ENCODE assay signal across 8 mouse cellular contexts in the genomic region with DNA sequence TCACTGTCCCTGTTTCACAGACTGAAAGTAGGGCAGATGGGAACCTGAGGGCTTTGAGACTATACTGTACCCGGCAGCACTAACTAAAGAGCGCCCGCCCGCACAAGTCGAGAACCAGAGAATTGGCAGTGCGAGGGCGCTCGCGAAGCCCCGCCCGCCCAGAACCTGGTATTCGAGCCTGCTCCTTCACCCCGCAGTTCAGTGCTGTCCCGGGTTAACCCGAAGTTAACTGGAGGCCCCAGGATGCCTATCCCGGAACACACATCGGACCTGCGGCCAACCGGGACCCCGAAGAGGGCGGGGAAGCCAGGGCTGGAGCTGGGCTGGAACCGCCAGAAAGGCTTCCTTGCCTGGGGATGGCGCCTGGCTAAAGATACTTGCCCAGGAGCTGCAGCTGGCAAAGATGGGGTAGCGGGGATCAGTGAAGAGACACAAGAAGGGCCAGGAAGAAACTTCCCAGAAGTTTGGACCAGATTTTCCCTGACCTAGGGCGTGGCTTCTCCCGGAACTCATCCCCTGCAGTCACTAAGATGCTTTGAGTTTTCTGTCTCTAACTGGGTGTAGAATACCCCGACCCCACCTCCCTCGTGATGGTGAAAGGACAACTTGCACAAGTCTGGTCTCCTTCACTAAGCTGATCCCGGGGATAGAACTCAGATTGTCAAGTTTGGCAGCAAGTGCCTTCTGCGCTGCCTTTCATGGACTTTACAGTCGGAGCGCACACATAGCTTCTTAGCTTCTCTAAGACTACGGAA. TPM values are rescaled to one million over a fixed set of nuclear protein-coding genes. Genes with fewer than 3 reads are reported as not detected.
DNase-seq lines count a peak whose midpoint lies in the region; ATAC-seq and TF ChIP-seq lines count a peak whose summit lies in the region.

A gene (plus strand): TSS at position 413 of the 755 bp plus-strand sequence.

- H3K4me1 ChIP-seq in MEL (ENCODE audit: control insufficient read depth in 1 of 2, insufficient read depth in 2 of 2, low read length in 2 of 2), result peaks cover 0 to 6% of the 10 kb centered on the region in 2 experiments; a peak in 2 of 4 replicates
- peaks cover 11% of the 10 kb centered on the region for H3K4me1 ChIP-seq in hindbrain, embryonic 11.5 days (replicated peaks; ENCODE audit: control insufficient read depth, insufficient read depth, low read length)

- H3K27me3 ChIP-seq in MEL (ENCODE audit: control insufficient read depth in 1 of 2, insufficient read depth in 2 of 2, low read length in 2 of 2), result no peaks in the 10 kb centered on the region
- H3K27me3 ChIP-seq in hindbrain, embryonic 11.5 days (ENCODE audit: control insufficient read depth, insufficient read depth, low read length), result no peaks in the 10 kb centered on the region

- peak within 1 kb of the TSS; percentile 93 for H3K4me2 ChIP-seq in hindbrain, embryonic 11.5 days (replicated peaks; ENCODE audit: low read depth, low read length)

- TF ChIP-seq EP300 in MEL (IDR thresholded peaks at IDR 0.05; ENCODE audit: low read depth in 1 of 2, low read length in 2 of 2), result no peak

- no peaks in the 10 kb centered on the region; a peak in 1 of 4 replicates for H3K36me3 ChIP-seq in MEL (ENCODE audit: control insufficient read depth in 1 of 2, insufficient read depth in 2 of 2, low read length in 2 of 2)
- H3K36me3 ChIP-seq in hindbrain, embryonic 11.5 days (ENCODE audit: control insufficient read depth, insufficient read depth, low read length), result peaks cover 7% of the 10 kb centered on the region; the same call in 1 of the 2 replicates

- peak within 1 kb of the TSS; percentile 75 to 87 for H3K4me3 ChIP-seq in MEL (ENCODE audit: control insufficient read depth in 1 of 2, insufficient read depth in 1 of 2, low read depth in 2 of 2, low read length in 2 of 2)
- H3K4me3 ChIP-seq in hindbrain, embryonic 11.5 days (ENCODE audit: low read depth, low read length), result peak within 1 kb of the TSS; percentile 64

- DNase-seq in MEL (ENCODE audit: low read depth, low spot score), result peak; percentile 90
- DNase-seq in cerebellum, adult 8-10 months, result peak; percentile 71
- DNase-seq in hindbrain, embryonic 11.5 days (ENCODE audit: low spot score), result peak; percentile 80
- peak; percentile 74 to 81 for DNase-seq in layer of hippocampus, postnatal 14 days (ENCODE audit: low spot score in 2 of 2)
- DNase-seq in lung, postnatal 10 days, result peak; percentile 90
- DNase-seq in ovary, postnatal 14 days (ENCODE audit: low spot score), result peak; percentile 67
- DNase-seq in thymus, postnatal 0 days (ENCODE audit: low spot score), result peak; percentile 78

- TF ChIP-seq RAD21 in MEL (IDR thresholded peaks at IDR 0.05; ENCODE audit: low read depth, low read length), result no peak

- TF ChIP-seq POLR2A in MEL (IDR thresholded peaks at IDR 0.05; ENCODE audit: control insufficient read depth in 1 of 2, insufficient read depth in 1 of 2, low read depth in 1 of 2, low read length in 2 of 2, poor library complexity in 1 of 2), result peak; percentile 54 to 56; a peak in 2 of 4 replicates

- no peaks in the 10 kb centered on the region for H3K9me3 ChIP-seq in MEL (replicated peaks; ENCODE audit: insufficient read depth, low read length)
- H3K9me3 ChIP-seq in hindbrain, embryonic 11.5 days (ENCODE audit: control insufficient read depth, low read length), result no peaks in the 10 kb centered on the region

- under 1% methylated on average over 33 of the region's 33 CpGs for WGBS in hindbrain, embryonic 11.5 days

- H3K79me2 ChIP-seq in MEL (ENCODE audit: control insufficient read depth, insufficient read depth, low read length, poor library complexity), result peaks cover 15% of the 10 kb centered on the region

- peak within 1 kb of the TSS; percentile 74 for H3K27ac ChIP-seq in MEL (ENCODE audit: control insufficient read depth, low read depth, low read length)
- H3K27ac ChIP-seq in hindbrain, embryonic 11.5 days (ENCODE audit: low read depth, low read length), result peak within 1 kb of the TSS; percentile 72

- ATAC-seq in frontal cortex, adult (ENCODE audit: low TSS enrichment), result peak; percentile 53; the same call in 1 of the 2 replicates
- ATAC-seq in hindbrain, embryonic 11.5 days (ENCODE audit: low FRiP score), result peak; percentile 31; the same call in 1 of the 2 replicates

- H3K9ac ChIP-seq in MEL (ENCODE audit: control insufficient read depth, low read depth, low read length, poor library complexity, severe bottlenecking), result peak within 1 kb of the TSS; percentile 80
- H3K9ac ChIP-seq in hindbrain, embryonic 11.5 days (ENCODE audit: low read depth, low read length), result peak within 1 kb of the TSS; percentile 74

- TF ChIP-seq CTCF in MEL (IDR thresholded peaks at IDR 0.05 in 2 of 3, conservative IDR thresholded peaks at IDR 0.05 in 1 of 3; ENCODE audit: control insufficient read depth in 1 of 3, insufficient read depth in 1 of 3, low read depth in 2 of 3, low read length in 3 of 3, poor library complexity in 1 of 3, severe bottlenecking in 1 of 3), result no peak

TF ChIP-seq in MEL, 35 proteins besides CTCF, POLR2A, EP300 and RAD21:
- no peak for TF ChIP-seq CHD1 (IDR thresholded peaks at IDR 0.05; ENCODE audit: low read depth, low read length)
- no peak for TF ChIP-seq SMC3 (IDR thresholded peaks at IDR 0.05; ENCODE audit: low read depth, low read length)
- TF ChIP-seq TAL1 (IDR thresholded peaks at IDR 0.05; ENCODE audit: low read length), result no peak
- TF ChIP-seq RCOR1 (IDR thresholded peaks at IDR 0.05; ENCODE audit: low read depth, low read length), result no peak
- TF ChIP-seq E2F4 (IDR thresholded peaks at IDR 0.05; ENCODE audit: borderline replicate concordance, low read depth, low read length), result no peak
- TF ChIP-seq NELFE (IDR thresholded peaks at IDR 0.05; ENCODE audit: low read depth, low read length), result peak; percentile 45; the same call in 1 of the 2 replicates
- no peak for TF ChIP-seq BHLHE40 (IDR thresholded peaks at IDR 0.05; ENCODE audit: borderline replicate concordance, low read depth, low read length)
- TF ChIP-seq TCF12 (IDR thresholded peaks at IDR 0.05; ENCODE audit: low read depth, low read length), result no peak
- TF ChIP-seq NRF1 (IDR thresholded peaks at IDR 0.05; ENCODE audit: insufficient read depth, low read depth, low read length, poor library complexity, severe bottlenecking), result no peak
- no peak for TF ChIP-seq POLR2AphosphoS5 (IDR thresholded peaks at IDR 0.05; ENCODE audit: borderline replicate concordance, low read depth, low read length)
- no peak for TF ChIP-seq JUND (IDR thresholded peaks at IDR 0.05; ENCODE audit: low read depth, low read length)
- no peak for TF ChIP-seq MAFK (IDR thresholded peaks at IDR 0.05; ENCODE audit: borderline replicate concordance, low read depth, low read length)
- TF ChIP-seq SIN3A (IDR thresholded peaks at IDR 0.05; ENCODE audit: low read length), result peak; percentile 93
- no peak for TF ChIP-seq MYB (IDR thresholded peaks at IDR 0.05; ENCODE audit: low read depth, low read length)
- no peak for TF ChIP-seq ZC3H11A (IDR thresholded peaks at IDR 0.05; ENCODE audit: low read depth, low read length)
- no peak for TF ChIP-seq CHD2 (IDR thresholded peaks at IDR 0.05; ENCODE audit: low read length)
- TF ChIP-seq USF1 (IDR thresholded peaks at IDR 0.05; ENCODE audit: low read depth, low read length), result no peak
- TF ChIP-seq ELF1 (IDR thresholded peaks at IDR 0.05; ENCODE audit: low read depth, low read length), result 0 out of 2 replicates have a peak, but pooled peaks have one; percentile 10
- no peak for TF ChIP-seq ZMIZ1 (IDR thresholded peaks at IDR 0.05; ENCODE audit: low read depth, low read length)
- no peak for TF ChIP-seq ZNF384 (IDR thresholded peaks at IDR 0.05; ENCODE audit: low read depth, low read length)
- TF ChIP-seq USF2 (IDR thresholded peaks at IDR 0.05; ENCODE audit: borderline replicate concordance in 1 of 2, insufficient read depth in 1 of 2, low read depth in 1 of 2, low read length in 2 of 2), result no peak
- TF ChIP-seq ETS1 (IDR thresholded peaks at IDR 0.05; ENCODE audit: low read depth, low read length), result no peak
- 0 out of 2 replicates have a peak, but pooled peaks have one; percentile 24 for TF ChIP-seq TBP (IDR thresholded peaks at IDR 0.05; ENCODE audit: low read depth, low read length)
- no peak for TF ChIP-seq UBTF (IDR thresholded peaks at IDR 0.05; ENCODE audit: borderline replicate concordance, insufficient read depth, low read depth, low read length)
- no peak for TF ChIP-seq POLR2AphosphoS2 (IDR thresholded peaks at IDR 0.05; ENCODE audit: low read length)
- peak; percentile 96 for TF ChIP-seq MAZ (IDR thresholded peaks at IDR 0.05; ENCODE audit: low read depth, low read length)
- TF ChIP-seq HCFC1 (IDR thresholded peaks at IDR 0.05; ENCODE audit: low read depth, low read length), result peak; percentile 69; the same call in 1 of the 2 replicates
- TF ChIP-seq GATA1 (IDR thresholded peaks at IDR 0.05; ENCODE audit: low read depth, low read length), result no peak
- no peak for TF ChIP-seq KAT2A (conservative IDR thresholded peaks at IDR 0.05; ENCODE audit: low read depth, low read length)
- no peak for TF ChIP-seq GABPA (IDR thresholded peaks at IDR 0.05; ENCODE audit: low read depth, low read length)
- TF ChIP-seq ZKSCAN1 (IDR thresholded peaks at IDR 0.05; ENCODE audit: low read depth, low read length), result no peak
- no peak for TF ChIP-seq MAX (IDR thresholded peaks at IDR 0.05; ENCODE audit: low read length)
- no peak for TF ChIP-seq MYC (IDR thresholded peaks at IDR 0.05; ENCODE audit: low read depth, low read length)
- TF ChIP-seq MEF2A (IDR thresholded peaks at IDR 0.05; ENCODE audit: extremely low read depth, insufficient replicate concordance, low read depth, low read length, poor library complexity, severe bottlenecking), result no peak
- peak; percentile 54; the same call in 1 of the 2 replicates for TF ChIP-seq MXI1 (IDR thresholded peaks at IDR 0.05; ENCODE audit: low read depth, low read length)
TF ChIP-seq in MEL: peak in this region for 7.

RNA-seq across cellular contexts. Expression of the gene that starts here (rescaled TPM):
- 45.5 and 49.4 TPM in 2 replicates for total RNA-seq in MEL (2012; rRNA removed)
- polyA plus RNA-seq in MEL (2012; ENCODE audit: insufficient read depth in 1 of 2, insufficient read length in 2 of 2, low read depth in 1 of 2, low replicate concordance in 2 of 2, missing spikeins in 1 of 2), result 10 to 100 TPM in 1 of 2 experiments, not detected in 1; 50.1 TPM
- 3.7 and 3.8 TPM in 2 replicates for polyA plus RNA-seq in hindbrain, embryonic 11.5 days (2014; fragmentation: Nextera tagmentation; extraction: Ambion mirVana)
- total RNA-seq in layer of hippocampus, postnatal 14 days (2021), result 10 to 100 TPM; 30.6 to 33.3 TPM
- polyA plus RNA-seq in thymus, postnatal 0 days (2015; fragmentation: Nextera tagmentation; extraction: Ambion mirVana), result 17.8 TPM in 2 replicates

Comparison
In these comparisons a context has a peak if more than half of its experiments do, and no peak if none do; other contexts are left out.
1. Peak in every context shown above with its lines: DNase-seq, ATAC-seq, H3K4me3 ChIP-seq and H3K27ac ChIP-seq.